Mouse (Mus musculus) adrenal gland, postnatal 25 days (tissue): Measurements from ENCODE around the gene Mlec. TPM values are rescaled to one million over a fixed set of nuclear protein-coding genes. Genes with fewer than 3 reads are reported as not detected.
A peak's percentile ranks its signal among the peaks of the same experiment; 100 is the strongest.
"Not testable (repeated sequence)": the region's sequence is repeated elsewhere in the genome, so short reads cannot be mapped to it uniquely, and the experiment has no call there.

Source experiments
- DNase-seq: peaks from one replicate; pipeline ENCODE4 v3.0.0; 2021; ENCODE audit warnings: mixed read lengths
- total RNA-seq: library from RNA; stranded (reverse); gene quantifications from 2 replicates; pipeline ENCODE4 v1.2.3, GENCODE M21; 2021

The Mlec gene
- total RNA-seq, 1 experiment from 2014 or later: 194 TPM

DNA sequence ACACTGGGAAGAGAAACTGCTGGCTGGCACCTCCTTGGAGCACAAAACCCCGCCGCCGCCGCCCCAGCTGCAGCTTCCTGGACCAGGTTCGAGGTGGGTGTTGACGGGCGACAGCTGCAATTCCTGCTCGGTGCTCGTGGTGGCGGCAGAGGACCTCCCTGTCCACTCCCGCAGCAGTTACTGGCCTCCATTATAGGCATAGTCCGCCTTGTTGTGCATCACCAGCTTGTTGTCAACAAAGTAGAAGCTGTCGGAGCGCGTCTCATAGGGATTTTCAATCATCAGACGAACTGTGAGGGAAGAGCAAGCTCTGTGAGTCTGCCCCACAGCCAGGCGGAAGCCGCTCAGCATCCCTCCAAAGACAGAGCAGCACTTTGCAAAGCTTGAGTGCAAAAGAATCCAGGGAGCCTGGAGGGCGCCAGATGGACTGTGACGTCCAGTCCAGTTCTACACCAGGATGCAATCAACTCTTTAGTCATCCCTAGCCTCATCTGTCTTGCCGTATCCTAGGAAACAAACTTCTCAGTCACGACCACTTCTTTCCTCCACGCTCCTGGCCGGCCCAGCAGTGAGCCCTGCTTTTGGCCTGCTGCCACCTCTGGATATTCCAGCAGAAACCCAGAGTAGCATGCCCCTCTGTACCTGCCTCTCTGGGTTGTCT lies 32.6 kb downstream of the Mlec start:
- DNase-seq: peak; percentile 82

DNA sequence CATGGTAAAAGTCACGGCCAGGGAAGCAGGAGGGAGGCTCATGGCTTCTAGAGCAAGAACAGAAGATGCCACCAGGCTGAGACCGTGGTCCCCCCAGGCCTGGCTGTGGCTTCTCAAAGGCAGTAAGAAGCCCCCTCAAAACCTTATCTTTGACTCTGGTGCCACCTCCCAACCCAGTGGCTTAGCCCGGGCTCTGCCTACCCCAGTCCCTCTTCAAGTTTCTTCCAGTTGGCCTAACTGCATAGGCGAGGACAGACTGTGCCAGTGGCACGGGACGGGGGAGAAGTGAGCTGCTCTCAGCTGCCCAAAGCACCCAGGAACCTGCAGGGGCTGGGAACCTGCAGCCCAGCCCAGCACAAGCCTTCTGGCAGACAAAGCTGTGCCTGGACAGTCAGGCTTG lies 33.3 kb downstream of the Mlec start:
- DNase-seq: no peak

DNA sequence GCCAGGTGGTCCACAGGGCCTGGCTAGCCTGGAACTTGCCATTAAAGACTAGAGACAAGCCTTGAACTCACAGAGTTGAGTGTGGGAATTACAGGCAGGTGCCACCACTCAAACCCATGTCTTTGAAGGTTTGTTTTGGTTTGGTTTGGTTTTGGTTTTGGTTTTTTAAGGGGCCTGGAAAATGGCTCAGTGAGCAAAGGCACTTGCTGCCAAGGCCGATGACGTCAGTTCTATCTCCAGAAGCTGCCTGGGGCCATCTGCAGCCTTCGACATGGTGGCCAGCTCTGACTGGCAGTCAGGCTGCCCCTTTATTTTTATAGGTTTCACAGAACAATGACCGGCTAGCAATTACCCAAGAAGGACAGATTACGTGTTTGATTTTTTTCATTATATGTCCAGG lies 37.0 kb downstream of the Mlec start:
- no peak for DNase-seq

DNA sequence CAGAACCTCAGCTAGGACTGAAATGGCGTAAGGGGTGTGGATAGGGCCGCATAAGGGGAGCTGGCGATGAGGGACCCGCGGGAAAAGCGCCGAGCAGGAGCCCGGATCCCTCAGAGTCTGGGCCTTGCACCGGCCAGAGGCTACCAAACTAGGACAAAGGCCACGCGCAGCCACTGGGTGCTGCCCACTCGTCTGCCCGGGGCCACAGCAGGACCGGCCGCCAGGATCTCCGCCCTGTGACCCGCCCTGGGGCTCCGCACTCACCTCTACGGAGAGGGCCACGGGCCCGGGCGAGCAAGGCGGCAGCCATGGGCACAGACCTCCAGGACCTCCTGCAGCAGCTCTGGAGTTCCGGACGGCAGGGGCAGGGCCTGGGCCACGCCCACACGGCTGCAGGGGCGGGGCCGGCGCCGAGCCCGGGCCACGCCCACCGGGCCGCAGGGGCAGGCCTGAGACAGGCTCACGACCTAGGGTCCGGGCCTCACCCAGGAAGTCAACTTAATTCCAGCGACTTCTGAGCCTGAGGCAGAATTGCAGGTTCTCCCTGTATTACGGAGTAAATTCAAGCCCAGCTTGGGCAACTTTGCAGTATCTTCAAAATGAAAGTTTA lies 38.9 kb downstream of the Mlec start, which contains the start of gene Acads:
TSS of gene Acads (minus strand) at position 386 of the 610 bp plus-strand sequence.
- DNase-seq: peak; percentile 87

DNA sequence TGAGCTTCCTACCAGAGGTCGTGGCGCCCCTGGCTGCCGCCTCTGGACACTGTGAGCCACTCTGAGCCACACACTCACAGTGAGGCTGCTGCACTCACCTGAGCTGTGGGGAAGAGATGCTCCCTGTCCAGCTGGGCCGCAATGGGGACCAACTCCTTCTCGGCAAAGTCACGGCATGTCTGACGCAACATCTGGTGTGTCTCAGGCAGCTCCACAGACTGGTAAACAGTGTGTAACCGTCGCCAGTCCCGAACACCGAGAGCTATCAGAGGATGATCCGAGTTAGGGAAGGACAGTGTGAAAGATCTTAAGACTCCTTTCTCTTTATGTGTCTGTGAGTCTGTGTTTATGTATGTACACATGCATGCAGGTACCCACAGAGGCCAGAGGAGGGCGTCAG lies 40.5 kb downstream of the Mlec start:
- DNase-seq: no peak

DNA sequence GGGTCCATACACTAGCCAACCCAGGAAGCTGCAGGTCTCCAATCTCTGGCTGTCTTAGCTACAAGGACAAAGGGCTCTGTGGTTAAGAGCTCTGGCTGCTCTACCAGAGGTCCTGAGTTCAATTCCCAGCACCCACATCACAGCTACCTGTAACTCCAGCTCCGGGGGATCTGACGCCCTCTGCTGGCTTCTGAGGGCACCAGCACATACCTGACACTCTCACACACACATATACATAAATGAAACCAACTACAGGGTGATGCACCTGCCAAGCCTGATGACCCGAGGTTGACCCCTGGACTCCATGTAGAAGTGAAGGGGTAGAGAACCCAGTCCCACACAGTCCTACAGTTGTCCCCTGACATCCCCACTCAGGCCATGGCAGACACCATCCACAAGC lies 41.6 kb downstream of the Mlec start:
- no peak for DNase-seq

DNA sequence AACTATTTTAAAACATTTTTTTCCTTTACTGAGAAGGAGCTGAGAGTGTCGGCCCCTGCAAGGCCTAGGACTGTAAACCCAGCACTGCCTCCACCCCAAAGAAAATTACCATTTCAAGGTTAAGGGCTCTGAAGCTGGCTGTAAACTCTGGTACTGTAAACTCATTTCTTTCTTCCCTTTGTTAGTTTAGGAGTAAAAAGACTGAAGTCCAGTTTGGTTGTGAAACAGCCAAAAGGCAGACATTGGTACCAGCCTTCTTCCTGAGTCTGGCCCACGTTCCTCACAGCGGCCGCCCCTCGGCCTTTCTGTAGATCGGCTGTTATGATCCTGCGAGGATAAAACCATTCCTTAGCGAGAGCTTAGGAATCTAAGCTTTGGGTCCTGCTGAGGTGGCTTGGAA lies 43.5 kb downstream of the Mlec start:
- no peak for DNase-seq

DNA sequence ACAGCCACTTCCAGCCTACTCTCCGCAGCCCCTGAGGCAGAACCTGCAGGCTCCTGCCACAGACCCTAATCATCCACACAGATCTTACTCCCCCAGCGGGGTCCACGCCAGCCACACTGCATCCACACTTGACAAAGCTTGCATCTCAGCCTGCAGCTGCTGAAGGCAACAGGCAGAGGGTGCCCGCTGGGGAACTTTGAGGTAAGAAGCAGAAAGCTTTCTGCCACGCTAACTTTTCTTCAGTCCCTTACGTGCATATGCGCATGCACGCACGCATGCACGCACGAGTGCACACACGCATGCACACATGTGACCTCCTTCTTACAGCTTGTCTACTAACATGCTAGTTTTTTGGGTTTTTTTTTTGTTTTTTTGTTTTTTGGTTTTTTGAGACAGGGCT lies 44.7 kb downstream of the Mlec start:
- no peak for DNase-seq

DNA sequence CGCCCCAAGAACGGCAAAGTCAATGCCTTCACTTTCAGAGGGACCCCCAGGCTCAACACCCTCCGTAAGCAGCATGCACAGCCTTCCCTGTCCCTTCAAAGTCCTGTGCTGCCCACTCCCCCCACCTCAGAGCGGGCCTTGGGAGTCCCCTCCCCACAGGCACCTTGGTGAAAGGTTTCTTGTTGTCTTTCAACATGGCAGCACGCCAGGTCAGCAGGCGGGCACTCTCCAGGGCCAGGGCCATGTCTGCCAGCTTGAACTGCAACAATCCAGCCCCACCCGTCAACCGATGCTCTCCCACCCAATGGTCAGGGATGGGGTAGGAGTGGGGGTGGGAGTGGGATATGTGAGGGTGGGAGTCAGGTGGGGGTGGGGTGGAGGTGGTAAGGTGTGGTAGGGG lies 46.8 kb downstream of the Mlec start:
- DNase-seq: no peak

DNA sequence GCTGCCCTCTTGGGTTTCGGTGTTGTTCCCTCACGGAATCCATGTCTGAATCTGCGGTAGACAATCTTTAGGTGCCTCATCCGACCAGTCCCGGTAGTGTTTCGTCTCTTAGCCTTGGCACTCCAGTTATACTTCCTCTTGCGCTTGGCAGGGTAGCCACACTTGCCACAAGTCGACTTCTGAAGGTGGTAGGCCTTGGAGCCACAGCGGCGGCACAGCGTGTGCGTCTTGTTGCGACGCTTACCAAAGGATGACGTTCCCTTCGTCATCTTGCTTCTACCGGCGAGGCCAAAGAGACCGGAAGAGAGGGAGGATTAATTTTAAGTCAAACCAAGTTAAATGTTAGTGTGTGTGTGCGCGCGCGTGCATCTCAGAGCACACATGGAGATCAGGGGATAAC lies 54.7 kb downstream of the Mlec start:
- not testable (repeated sequence) for DNase-seq

DNA sequence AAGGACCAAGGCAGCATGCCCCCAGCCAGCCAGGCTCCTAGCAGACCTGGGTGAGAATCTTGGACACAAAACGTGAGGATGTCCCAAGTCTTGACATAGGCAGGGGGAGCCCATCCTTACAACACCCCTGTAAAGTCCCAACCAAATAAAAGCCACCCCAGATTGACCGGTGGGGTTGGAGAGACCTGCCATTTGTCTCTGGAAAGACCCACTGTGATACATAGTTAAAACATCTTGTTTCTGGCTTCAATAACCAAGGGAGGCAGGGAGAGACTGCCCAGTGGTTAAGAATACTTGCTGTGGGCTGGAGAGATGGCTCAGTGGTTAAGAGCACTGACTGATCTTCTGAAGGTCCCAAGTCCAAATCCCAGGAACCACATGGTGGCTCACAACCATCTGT lies 55.7 kb downstream of the Mlec start:
- no peak for DNase-seq

DNA sequence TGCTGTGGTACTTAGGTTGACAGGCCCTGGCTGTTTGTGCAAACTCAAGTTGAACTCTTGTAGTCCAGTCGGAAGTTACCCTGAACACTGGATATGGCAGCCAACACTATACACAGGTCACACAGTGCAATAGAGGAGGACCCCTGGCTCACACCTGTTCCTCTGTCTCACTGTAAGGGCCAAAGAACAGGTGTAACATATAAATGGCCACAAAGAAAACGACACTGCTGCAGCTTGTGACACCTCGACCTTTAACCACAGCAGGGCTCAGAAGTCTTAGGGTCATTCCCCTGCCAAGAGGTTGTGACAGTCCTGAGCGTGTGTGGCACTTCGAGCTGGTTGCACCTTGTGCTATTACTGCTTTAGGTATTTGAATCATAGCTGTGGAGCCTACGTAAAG lies 57.5 kb downstream of the Mlec start:
- DNase-seq: no peak

DNA sequence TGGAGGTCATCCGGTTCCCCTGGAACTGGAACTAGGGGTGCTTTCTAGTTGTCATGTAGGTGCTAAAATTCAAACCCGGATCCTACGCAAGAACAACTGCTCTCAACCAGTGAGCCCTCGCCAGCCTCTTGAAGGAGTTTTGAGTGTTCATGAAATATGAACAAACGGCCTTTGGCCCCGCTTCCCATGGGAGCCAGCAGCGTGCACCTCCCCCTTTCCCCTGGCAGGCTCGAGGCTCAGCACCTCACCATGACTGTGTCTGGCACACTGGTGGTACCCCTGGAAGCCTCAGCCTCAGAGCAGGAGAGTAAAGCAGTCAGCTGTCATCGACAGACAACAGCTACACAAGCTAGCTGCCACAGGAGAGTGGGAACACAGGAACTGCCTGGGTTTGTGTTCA lies 58.0 kb downstream of the Mlec start:
- DNase-seq: peak; percentile 60

DNA sequence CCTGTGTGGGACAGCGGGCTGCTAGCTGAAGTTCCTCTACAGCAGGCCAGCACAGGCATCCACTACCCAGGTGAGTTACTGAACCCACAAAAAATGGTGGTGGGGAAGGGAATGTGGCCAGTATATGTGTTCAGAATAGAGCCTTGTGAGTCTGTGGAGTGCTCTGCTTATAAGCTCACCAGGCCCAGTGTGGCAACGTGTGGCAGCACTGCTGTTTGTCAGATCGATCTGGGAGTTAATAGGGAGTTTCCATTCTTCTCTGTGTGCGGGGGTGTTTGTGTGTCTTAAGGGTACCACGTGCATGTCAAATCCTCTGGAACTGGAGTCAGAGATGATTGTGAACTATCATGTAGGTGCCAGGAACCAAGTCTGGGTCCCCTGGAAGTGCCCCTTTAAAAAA lies 58.4 kb downstream of the Mlec start:
- no peak for DNase-seq

DNA sequence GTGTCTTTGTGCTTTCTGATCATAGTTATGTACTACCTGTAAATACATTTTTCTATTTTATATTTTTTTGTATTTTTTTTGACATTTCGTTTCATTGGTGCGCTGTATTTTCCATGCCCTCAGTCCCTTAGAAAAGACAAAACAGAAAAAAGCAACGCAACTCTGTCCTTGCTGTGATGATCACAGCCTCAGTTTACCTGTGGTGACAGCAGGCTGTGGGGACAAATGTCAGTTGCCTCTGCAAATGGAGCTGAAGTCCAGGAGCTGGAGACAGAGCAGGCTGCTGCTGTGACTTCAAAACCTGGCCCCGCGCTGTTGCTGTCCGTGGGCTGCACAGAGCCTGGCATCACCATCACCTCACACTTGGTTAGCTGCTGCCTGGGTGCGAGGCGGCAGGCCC lies 59.8 kb downstream of the Mlec start, which contains the start of gene Gm10401:
TSS of gene Gm10401 (minus strand) at position 101 of the 400 bp plus-strand sequence.
- DNase-seq: no peak

Other genes with a start within 250 kb of the Mlec start
- gene Oasl1, start 234.9 kb downstream of the Mlec start, total RNA-seq: 1.3 and 1.8 TPM in 2 replicates
- 34.0 and 46.2 TPM in 2 replicates for gene 2210016L21Rik, start 216.0 kb downstream of the Mlec start, total RNA-seq
- 0.29 TPM in 1 of 2 replicates, not detected in the other for gene Hnf1a, start 187.1 kb downstream of the Mlec start, total RNA-seq
- gene Sppl3, start 147.0 kb downstream of the Mlec start, total RNA-seq: 52.2 and 59.0 TPM in 2 replicates
- gene Gm10401, start 59.9 kb downstream of the Mlec start, total RNA-seq: not detected in 2 replicates
- gene Acads, start 38.8 kb downstream of the Mlec start, total RNA-seq: 181 and 197 TPM in 2 replicates
- 36.2 and 41.3 TPM in 2 replicates for gene Unc119b, start 23.2 kb downstream of the Mlec start, total RNA-seq
- gene Cabp1, start 36.2 kb upstream of the Mlec start, total RNA-seq: 36.4 and 44.4 TPM in 2 replicates
- 77.2 and 94.0 TPM in 2 replicates for gene Pop5, start 77.7 kb upstream of the Mlec start, total RNA-seq
- gene Rnf10, start 114.7 kb upstream of the Mlec start, total RNA-seq: 269 and 281 TPM in 2 replicates
- 51.0 and 53.0 TPM in 2 replicates for gene Coq5, start 121.5 kb upstream of the Mlec start, total RNA-seq
- gene Dynll1, start 142.8 kb upstream of the Mlec start, total RNA-seq: 243 and 326 TPM in 2 replicates
- gene Srsf9, start 169.0 kb upstream of the Mlec start, total RNA-seq: 74.5 and 77.0 TPM in 2 replicates
- 21.6 and 22.9 TPM in 2 replicates for gene Gatc, start 183.0 kb upstream of the Mlec start, total RNA-seq
- 37.6 and 47.5 TPM in 2 replicates for gene Triap1, start 183.0 kb upstream of the Mlec start, total RNA-seq
- gene Cox6a1, start 190.8 kb upstream of the Mlec start, total RNA-seq: 1,153 and 1,399 TPM in 2 replicates